Mouse (Mus musculus) embryo, embryonic 11.5 days (tissue): ENCODE results near the gene Nupr1.
A peak's percentile ranks its signal among the peaks of the same experiment; 100 is the strongest.

Experiments used
- DNase-seq: peaks from one replicate; pipeline ENCODE4 v3.0.0-alpha.2; 2012; ENCODE audit warnings: low read depth, low spot score

Gene Nupr1

GRCm38 (mm10) chr7:126630824-126631518, at the start of gene Nupr1:
Gene Nupr1, minus strand, starts transcription at chr7:126630861.
- no peak for DNase-seq

DNA sequence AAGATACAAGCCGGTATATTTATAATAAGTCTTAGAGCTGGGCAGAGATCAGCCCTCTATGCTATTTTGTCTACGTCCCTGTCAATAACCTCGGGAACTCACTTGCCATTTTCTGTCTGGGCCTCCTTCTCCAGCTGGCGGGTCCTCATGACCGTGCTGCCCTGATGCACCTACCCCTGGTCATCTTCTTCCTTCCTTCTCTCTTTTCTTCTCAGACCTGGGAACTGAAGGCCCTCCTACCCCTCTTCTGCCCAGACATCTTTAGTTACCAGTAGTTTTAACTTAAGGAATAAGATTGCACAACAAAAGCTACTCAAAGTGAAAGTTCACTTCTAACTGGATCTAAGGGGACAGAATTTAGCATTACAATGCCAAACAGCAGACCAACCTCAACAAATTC, 49.0 kb upstream of the Nupr1 start:
- DNase-seq = no peak

GRCm38 (mm10) chr7:126678545-126679341, 48.1 kb upstream of the Nupr1 start:
- DNase-seq = no peak

GRCm38 (mm10) chr7:126676631-126677220, 46.1 kb upstream of the Nupr1 start:
- DNase-seq = no peak

DNA sequence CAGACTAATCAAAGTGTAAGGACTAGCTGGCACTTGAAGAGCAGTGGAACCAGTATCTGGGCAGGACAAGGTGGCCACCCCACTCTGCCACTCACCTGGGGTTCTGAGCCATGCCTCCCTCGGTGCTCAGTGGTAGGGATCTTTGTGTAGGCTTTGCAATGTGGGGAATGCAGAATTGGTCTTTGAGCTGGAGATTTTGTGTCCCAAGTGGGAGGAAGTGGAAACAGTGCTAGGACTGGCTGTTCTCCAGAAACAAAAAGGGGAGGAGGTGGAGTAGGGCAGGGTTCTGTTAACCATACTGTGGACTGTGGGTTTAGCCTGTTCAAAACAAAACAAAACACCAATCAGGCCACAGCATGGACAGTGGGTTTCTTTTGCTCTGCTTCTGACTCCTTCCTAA, 45.5 kb upstream of the Nupr1 start, which contains the start of gene Sult1a1:
Gene Sult1a1 (minus strand): TSS at position 226 of the 400 bp plus-strand sequence.
- DNase-seq = no peak

GRCm38 (mm10) chr7:126675104-126675503, 44.4 kb upstream of the Nupr1 start:
- no peak for DNase-seq

DNA sequence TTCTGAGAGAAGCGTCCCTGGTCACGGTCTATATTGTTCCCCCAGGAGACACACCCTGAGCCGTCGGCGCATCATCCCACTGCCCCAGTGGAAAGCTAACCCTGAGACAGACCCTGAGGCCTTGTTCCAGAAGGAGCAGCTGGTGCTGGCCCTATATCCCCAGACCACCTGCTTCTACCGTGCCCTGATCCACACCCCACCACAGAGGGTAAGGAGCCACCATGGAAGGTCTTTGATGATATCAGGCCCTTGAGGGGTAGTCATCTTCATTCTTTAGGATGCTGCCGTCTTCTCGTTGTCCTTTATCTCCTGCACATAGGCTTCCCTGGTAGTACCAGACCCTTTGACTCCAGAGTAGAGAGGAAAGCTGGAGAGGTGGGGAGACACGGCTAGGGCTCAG, 41.5 kb upstream of the Nupr1 start:
- DNase-seq = no peak

GRCm38 (mm10) chr7:126670152-126670551, 39.5 kb upstream of the Nupr1 start:
- DNase-seq = no peak

DNA sequence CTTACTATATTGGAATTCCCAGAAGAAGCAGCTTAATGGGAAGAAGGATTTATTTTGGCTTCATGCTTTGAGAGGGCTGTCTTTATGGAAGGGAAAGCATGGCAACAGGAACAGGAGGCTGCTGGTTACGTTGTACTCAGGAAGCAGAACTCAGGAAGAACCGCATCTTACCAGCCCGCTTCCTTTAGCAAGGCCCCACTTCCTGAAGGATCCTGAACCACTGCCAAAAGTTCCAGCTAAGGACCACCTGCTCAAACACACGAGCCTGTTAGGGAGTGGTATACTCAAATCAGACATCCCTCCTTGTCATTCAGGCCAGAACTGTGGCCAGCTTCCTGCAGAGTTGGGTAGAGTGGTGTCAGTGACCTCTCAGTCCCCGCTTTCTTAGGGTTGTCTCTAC, 37.8 kb upstream of the Nupr1 start:
- DNase-seq = no peak

GRCm38 (mm10) chr7:126667495-126668090, 36.9 kb upstream of the Nupr1 start:
- no peak for DNase-seq

DNA sequence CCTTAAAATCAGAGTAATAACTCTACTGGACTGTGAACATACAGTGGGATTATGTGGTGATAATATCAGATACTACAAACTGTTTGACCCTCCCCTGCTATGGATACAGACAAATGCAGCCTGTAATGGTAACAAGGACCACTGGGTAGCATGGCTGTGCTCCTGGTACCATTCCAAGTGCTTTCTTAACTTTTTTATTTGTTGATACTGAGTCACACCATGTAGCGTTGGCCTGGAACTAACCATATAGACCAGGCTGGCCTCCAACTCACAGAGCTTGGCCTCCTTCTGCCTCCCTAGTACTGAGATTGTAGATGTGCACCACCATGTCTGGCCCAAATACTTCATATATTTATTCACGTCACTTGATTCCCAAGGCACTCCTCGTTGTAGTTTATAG, 34.6 kb upstream of the Nupr1 start:
- no peak for DNase-seq

GRCm38 (mm10) chr7:126663646-126664045, 33.0 kb upstream of the Nupr1 start:
- no peak for DNase-seq

DNA sequence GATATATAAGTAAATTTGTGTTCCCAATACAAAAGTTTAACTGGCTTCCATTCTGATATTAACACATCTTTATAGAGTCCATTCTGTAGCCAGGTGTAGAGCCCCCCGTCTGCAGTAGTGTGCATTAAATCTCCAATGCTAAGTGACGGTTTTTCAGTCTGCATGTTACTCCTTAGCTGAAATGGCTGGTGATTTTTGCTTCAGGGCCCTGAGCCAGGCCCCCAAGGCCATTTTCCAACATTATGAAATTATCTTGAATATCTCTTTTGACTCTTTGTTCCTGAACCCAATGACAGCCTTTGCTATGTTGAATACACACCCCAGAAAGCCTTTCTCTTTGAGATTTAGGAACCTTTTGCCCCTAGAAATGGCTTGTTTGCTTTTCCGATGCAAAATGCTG, 29.1 kb upstream of the Nupr1 start:
- no peak for DNase-seq

DNA sequence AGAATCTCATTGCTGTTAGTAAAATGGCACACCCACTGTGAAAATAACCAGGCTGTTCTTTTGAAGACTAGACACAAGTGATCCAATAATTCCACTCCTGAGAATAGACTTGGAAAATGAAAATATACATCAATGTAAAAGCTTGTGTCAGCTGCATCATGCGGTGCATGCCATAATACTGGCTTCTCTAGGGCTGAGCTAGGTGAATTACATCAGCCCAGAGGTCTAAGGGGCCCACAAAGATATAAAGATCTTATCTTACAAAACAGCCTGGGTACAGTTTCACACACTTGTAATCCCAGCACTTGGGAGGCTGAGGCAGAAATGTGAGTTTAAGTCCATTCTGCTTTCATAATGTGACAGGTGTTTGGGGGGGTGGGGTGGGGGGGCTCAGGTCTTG, 26.9 kb upstream of the Nupr1 start:
- DNase-seq = no peak

- DNase-seq = no peak
Measured at GRCm38 (mm10) chr7:126655695-126656094, 25.0 kb upstream of the Nupr1 start.

- no peak for DNase-seq
Measured at GRCm38 (mm10) chr7:126653991-126654390, 23.3 kb upstream of the Nupr1 start.

DNA sequence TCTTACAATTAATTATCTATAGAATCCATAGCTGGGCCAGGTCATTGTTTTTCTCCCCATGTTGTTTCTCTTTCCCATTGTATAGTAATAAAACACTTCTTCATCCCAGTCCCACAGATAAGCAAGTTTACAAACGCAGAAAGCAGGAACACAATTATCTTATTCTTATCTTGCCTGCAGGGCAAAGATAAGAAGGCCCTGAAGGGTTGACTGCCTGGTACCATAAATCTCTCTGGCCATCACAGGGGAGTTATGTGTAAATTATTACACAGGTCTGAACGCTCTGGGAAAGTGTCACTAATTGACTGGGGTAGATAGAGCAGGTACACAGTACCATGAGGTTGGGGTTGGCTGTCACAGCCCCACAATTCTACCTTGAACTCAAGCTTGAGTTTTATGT, 20.2 kb upstream of the Nupr1 start:
- no peak for DNase-seq

DNA sequence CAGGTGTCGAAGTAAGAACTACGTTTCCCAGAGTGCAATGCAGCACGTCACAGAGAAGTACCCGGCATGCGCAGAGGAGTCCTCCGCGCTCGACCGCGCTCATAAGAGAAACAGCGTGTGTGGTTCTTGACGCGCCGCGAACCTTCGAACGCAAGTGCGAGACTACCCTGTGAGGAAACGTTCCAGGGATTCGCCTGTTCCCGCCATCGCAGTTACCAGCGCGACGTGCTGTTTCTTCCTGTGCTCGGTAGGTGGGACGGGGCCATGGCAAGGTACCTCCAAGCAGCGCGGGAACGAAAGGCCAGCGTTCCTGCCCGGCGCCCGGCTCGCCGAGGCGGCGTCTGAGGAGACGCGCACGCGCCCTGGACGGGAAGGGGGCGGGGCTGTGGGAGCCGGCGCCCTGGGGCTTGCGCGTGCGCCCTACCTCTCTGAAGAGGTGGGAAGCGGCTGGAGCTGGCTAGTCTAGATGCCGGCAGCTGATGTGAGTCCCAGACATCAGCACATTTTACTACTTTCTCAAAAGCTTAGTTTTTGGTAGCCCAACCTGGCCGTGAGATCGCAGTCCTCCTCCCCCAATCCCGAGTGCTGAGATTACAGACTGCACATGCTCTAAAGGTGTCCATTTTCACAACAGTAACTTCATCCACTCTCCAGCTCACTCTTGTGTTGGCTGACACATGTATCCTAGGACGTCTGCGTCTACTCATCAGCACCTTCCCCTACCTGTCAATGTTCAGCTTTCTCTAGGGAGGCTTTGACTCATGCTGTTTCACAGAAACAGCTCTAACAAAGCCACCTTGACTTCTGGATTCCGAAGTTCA, 18.8 kb upstream of the Nupr1 start, which contains the start of gene Sgf29:
Gene Sgf29 (plus strand): TSS at position 79 of the 821 bp plus-strand sequence.
- peak; percentile 87 for DNase-seq

DNA sequence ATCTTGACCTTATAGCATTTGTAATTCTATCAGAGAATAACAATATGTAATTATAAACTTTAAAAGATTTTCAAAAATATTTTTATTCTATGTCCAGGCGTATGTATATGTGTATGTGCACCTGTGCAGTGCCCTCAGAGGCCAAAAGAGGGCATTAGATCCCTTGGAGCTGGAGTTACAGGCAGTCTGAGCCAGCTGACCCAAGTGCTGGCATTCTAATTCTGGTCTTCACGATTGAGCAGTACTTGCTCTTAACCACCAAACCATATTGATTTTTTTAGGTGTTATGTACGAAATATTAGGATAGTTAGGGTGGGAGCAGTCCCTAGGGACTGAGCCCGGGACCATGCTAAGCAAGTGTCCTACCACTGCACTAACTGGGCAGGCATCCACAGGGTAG, 17.8 kb upstream of the Nupr1 start:
- DNase-seq = no peak

GRCm38 (mm10) chr7:126645708-126646107, 15.0 kb upstream of the Nupr1 start:
- no peak for DNase-seq

GRCm38 (mm10) chr7:126644914-126645313, 14.3 kb upstream of the Nupr1 start:
- DNase-seq = no peak
